Mouse (Mus musculus) splenic B cell, adult 2 months (primary cell): ENCODE results near the gene Vat1.
"Not testable (repeated sequence)": the region's sequence is repeated elsewhere in the genome, so short reads cannot be mapped to it uniquely, and the experiment has no call there.

Source experiments
- DNase-seq: peaks from one replicate; pipeline ENCODE4 v3.0.0-alpha.2; 2011; ENCODE audit warnings: low read depth, low spot score
- H3K27me3 ChIP-seq: 2 replicates; pipeline ENCODE4 v1.6.1; 2012; ENCODE audit warnings: mild to moderate bottlenecking, low read length, moderate library complexity, mixed read lengths; ENCODE audit not compliant: control insufficient read depth, poor library complexity, insufficient read depth, severe bottlenecking
- H3K36me3 ChIP-seq: 2 replicates; pipeline ENCODE4 v1.6.1; 2012; ENCODE audit warnings: mild to moderate bottlenecking, low read length, moderate library complexity, mixed read lengths; ENCODE audit not compliant: control insufficient read depth, poor library complexity, insufficient read depth, severe bottlenecking

Gene Vat1

DNA sequence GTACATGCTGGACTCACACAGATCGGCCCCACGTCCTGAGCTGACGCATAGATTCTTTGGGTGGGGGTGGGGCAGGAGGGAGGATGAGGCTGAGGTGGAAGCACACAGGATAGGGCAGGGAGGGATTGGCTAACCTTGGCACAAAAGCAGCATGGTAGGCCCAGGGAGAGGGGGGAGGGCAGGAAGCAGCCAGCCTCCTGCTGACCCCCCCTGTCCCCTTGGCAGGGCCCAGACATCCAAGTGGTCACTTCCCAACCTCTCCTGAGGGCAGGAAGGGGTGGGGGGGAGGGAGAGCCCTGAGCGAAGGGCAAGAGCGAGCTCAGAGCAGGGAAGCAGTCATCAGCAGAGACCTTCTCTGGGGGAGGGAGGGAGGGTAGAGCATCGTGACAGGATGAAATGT lies 6.3 kb downstream of the Vat1 start:
- no peak for DNase-seq
- peaks cover 10% of the 10 kb centered on the region for H3K36me3 ChIP-seq
- no peaks in the 10 kb centered on the region for H3K27me3 ChIP-seq

DNA sequence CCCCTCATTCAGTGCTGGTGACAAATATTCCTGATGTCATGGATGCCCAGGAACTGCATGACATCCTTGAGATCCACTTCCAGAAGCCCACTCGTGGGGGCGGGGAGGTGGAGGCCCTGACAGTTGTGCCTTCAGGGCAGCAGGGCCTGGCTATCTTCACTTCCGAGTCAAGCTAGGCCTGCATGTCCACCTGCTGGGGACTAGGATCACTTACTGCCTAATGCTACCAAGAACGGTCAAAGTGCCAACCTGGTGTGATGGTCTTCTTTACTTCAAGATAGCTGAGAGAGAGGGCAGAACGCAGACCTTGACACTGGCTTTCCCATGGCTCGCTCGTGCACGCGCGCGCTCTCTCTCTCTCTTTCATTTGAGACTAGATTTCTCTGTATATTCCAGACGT lies 7.8 kb downstream of the Vat1 start:
- peaks cover 11% of the 10 kb centered on the region for H3K36me3 ChIP-seq
- no peak for DNase-seq
- H3K27me3 ChIP-seq, result no peaks in the 10 kb centered on the region

- peaks cover 11% of the 10 kb centered on the region for H3K36me3 ChIP-seq
- DNase-seq, result no peak
- no peaks in the 10 kb centered on the region for H3K27me3 ChIP-seq
These were observed 8.4 kb downstream of the Vat1 start for GRCm38 (mm10) chr11:101457631-101458030.

- Histone ChIP-seq H3K36me3 (peaks cover 10% of the 10 kb centered on the region), H3K27me3 (no peaks in the 10 kb centered on the region)
- no peak for DNase-seq
These were observed 10.4 kb downstream of the Vat1 start for GRCm38 (mm10) chr11:101455627-101456026.

GRCm38 (mm10) chr11:101454702-101455101 lies 11.3 kb downstream of the Vat1 start:
- H3K36me3 ChIP-seq, result peaks cover 10% of the 10 kb centered on the region
- no peak for DNase-seq

DNA sequence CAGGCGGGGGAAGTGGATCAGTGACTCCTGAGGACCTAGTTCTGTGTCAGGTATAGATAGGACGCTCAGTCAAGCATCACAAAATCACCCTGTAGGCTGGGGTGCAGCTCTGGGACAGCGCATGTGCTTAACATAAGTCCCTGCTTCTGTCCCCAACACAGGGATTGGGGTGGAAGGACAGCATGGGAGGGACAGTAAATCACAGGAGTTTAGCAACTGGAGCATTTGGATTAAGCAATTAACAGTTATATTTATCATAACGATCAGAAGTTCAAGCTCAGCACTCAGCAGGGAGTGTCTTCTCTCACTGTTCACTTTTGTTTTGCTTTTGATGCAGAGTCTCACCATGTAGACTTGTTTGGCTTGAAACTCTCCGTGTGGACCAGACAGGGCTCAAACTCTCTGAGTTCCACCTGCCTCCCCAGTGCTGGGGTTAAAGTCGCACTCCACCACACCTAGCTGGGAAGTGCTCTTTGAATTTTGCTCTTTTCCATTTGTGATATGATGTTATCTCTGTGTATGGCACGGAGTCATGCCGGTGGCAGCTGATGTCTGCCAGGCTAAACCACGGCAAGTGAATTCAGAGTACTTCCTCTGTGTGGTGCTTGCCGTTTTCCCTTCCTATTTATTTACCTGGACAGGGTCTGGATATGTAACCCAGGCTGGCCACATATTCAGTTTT lies 13.8 kb downstream of the Vat1 start:
- Histone ChIP-seq H3K36me3 (peaks cover 5% of the 10 kb centered on the region), H3K27me3 (no peaks in the 10 kb centered on the region)
- DNase-seq, result no peak

More at GRCm38 (mm10) chr11:101454702-101455101, 11.3 kb downstream of the Vat1 start:
- H3K27me3 ChIP-seq, result no peaks in the 10 kb centered on the region

DNA sequence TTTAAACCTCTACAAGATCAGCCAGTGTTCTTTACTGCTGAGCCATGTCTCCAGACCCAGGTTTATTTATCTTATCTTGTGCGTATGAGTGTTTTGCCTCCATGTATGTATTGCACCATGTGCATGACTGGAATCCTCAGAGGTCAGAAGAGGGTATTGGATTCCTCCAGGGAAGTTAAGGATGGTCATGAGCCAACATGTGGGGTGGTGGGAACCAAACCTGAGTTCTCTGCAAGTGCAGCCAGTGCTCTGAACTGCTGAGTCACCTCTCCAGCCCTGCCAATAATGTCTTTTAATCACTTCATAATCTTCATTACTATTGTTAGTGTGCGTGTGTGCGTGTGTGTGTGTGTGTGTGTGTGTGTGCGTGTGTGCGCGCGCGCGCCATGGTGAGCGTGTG lies 14.5 kb downstream of the Vat1 start:
- H3K27me3 ChIP-seq, result no peaks in the 10 kb centered on the region
- no peak for DNase-seq
- H3K36me3 ChIP-seq, result peaks cover 3% of the 10 kb centered on the region

DNA sequence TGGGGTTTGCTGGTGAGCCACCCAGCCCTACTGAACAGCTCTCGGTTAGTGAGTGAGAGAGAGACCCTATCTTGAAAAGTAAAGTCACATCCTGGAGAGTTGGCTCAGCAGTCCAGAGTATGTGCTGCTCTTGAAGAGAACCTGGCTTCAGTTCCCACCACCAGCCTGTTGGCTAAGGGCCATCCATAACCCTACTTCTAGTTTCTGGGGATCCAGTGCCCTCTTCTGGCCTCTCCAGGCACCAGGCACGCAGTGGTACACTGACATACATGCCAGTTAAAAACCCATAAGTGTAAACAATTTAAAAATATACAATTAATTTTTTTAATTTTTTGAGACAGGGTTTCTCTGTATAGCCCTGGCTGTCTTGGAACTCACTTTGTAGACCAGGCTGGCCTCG lies 15.6 kb downstream of the Vat1 start:
- Histone ChIP-seq H3K36me3 (peaks cover 3% of the 10 kb centered on the region), H3K27me3 (no peaks in the 10 kb centered on the region)
- peak; percentile 58 for DNase-seq

DNA sequence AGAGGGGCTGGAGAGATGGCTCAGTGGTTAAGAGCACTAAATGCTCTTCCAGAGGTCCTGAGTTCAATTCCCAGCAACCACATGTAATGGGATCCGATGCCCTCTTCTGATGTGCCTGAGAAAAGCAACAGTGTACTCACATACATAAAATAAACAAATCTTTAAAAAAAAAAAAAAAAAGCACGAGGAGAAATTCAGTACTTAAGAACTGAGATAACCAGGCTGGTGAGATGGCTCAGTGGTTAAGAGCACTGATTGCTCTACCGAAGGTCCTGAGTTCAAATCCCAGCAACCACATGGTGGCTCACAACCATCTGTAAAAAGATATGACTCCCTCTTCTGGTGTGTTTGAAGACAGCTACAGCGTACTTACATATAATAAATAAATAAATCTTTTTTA lies 16.4 kb downstream of the Vat1 start:
- not testable (repeated sequence) for DNase-seq, H3K27me3 ChIP-seq, H3K36me3 ChIP-seq

DNA sequence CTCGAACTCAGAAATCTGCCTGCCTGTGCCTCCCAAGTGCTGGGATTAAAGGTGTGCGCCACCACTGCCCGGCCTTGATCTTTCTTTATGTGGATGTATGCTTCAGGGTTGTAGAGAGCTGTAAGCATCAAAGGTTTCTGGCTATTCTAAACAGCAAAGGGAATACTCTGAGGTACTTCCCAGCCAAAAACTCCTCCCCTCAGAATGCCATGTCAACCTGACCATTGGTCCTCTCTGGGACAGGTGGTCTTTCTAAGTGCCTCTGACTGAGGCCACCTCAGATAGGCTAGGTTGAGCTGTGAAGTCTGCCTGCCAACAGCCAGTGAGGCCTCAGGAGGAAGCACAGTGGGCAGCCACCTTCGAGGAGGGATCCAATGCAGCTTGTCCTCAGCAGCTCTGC lies 17.1 kb downstream of the Vat1 start:
- H3K36me3 ChIP-seq, result peaks cover 5% of the 10 kb centered on the region
- peak; percentile 39 for DNase-seq
- no peaks in the 10 kb centered on the region for H3K27me3 ChIP-seq

- peak; percentile 82 for DNase-seq
- Histone ChIP-seq H3K27me3 (no peaks in the 10 kb centered on the region), H3K36me3 (peaks cover 6% of the 10 kb centered on the region)
These were observed 17.7 kb downstream of the Vat1 start, which contains the start of gene Ifi35 for GRCm38 (mm10) chr11:101448274-101448746. TSS of gene Ifi35 (plus strand) at chr11:101448407.

- DNase-seq, result no peak
- peaks cover 6% of the 10 kb centered on the region for H3K36me3 ChIP-seq
- no peaks in the 10 kb centered on the region for H3K27me3 ChIP-seq
These were observed 18.2 kb downstream of the Vat1 start for GRCm38 (mm10) chr11:101447786-101448185.

DNA sequence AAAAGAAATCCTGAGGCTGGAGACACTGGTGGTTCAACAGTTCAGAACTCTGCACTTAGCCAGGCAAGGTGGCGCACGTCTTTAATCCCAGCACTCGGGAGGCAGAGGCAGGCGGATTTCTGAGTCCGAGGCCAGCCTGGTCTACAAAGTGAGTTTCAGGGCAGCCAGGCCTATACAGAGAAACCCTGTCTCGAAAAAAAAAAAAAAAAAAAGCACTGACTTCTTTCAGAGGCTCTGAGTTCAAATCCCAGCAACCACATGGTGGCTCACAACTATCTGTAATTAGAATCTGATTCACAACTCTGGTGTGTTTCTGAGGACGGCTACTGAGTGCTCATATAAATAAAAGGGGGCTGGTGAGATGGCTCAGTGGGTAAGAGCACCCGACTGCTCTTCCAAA lies 19.2 kb downstream of the Vat1 start:
- not testable (repeated sequence) for H3K27me3 ChIP-seq

GRCm38 (mm10) chr11:101446319-101446718 lies 19.7 kb downstream of the Vat1 start:
- Histone ChIP-seq H3K27me3 (no peaks in the 10 kb centered on the region), H3K36me3 (peaks cover 6% of the 10 kb centered on the region)
- no peak for DNase-seq

More for the DNA sequence above, 19.2 kb downstream of the Vat1 start:
- H3K36me3 ChIP-seq, DNase-seq: not testable (repeated sequence)

GRCm38 (mm10) chr11:101442760-101443159 lies 23.3 kb downstream of the Vat1 start:
- Histone ChIP-seq H3K27me3 (no peaks in the 10 kb centered on the region), H3K36me3 (peaks cover 4% of the 10 kb centered on the region)
- no peak for DNase-seq
